Mouse (Mus musculus): Measurements from ENCODE around the gene Gopc.
"Not testable (repeated sequence)": the region's sequence is repeated elsewhere in the genome, so short reads cannot be mapped to it uniquely, and the experiment has no call there.

Gopc gene

DNA sequence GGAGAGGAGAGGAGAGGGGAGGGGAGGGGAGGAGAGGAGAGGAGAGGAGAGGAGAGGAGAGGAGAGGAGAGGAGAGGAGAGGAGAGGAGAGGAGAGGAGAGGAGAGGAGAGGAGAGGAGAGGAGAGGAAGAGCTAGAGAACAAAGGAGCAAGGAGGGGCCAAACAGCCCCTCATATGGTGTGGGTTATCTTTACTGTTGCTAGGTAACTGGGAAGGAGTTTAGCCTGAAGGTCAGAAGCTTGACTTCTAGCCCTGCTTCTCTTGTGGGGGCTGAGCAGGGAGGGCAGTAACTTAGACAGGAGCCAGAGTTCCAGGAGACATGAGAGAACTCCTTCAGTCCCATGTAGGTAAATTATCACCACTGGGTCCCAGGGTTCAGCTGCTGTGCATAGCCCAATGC is 83.4 kb downstream of the Gopc start:
- not testable (repeated sequence) for DNase-seq (ENCODE audit: low read depth, low spot score)

DNA sequence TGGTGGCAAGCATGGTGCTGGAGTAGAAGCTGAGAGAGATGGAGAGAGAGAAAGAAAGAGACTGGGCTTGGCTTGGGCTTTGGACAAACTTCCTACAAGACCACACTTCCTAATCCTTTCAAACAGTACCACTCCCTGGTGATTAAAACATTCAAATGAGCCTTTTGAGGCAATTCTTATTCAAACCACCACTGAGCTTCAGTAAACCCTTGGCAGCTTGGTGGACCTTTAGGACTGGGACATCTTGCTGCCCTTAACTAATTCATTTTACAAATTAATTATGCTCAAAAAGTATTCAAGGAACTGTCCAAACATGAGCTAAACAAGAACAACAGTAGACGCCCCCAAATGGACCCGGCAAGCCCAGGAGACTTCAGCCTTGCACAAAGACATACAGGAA is 86.0 kb downstream of the Gopc start:
- DNase-seq (ENCODE audit: low read depth, low spot score), result no peak

- DNase-seq (ENCODE audit: low read depth, low spot score), result no peak
Observed at GRCm38 (mm10) chr10:52293921-52294577, 87.9 kb downstream of the Gopc start.

DNA sequence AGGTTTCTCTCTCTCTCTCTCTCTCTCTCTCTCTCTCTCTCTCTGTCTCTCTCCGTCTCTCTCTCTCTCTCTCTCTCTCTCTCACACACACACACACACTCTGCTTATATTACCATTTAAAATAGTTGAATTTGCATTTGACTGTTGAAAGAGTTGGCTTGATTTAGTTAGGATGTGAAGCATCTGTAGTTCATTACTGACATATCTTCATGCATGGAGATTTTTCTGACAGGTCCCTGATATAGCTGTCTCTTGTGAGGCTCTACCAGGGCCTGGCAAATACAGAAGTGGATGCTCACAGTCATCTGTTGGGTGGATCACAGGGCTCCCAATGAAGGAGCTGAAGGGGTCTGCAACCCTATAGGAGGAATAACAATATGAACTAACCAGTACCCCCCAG is 89.5 kb downstream of the Gopc start:
- not testable (repeated sequence) for DNase-seq (ENCODE audit: low read depth, low spot score)

DNA sequence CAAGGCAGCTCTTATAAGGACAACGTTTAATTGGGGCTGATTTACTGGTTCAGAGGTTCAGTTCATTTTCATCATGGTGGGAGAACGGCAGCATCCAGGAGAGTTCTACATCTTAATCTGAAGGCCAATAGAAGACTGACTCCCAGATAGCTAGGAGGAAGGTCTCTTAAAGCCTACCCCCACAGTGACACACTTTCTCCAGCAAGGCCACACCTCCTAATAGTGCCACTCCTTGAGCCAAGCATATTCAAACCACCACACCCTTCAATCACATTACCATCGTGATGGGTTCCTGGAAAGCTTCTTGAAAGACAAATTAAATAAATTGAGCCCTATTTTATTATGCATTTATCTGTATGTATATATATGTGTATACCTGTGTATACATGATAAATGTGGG is 92.7 kb downstream of the Gopc start:
- no peak for DNase-seq (ENCODE audit: low read depth, low spot score)

GRCm38 (mm10) chr10:52287852-52288533 is 93.9 kb downstream of the Gopc start:
- DNase-seq (ENCODE audit: low read depth, low spot score), result no peak
